9 mouse cellular contexts compared by ENCODE assay signal in the genomic region with DNA sequence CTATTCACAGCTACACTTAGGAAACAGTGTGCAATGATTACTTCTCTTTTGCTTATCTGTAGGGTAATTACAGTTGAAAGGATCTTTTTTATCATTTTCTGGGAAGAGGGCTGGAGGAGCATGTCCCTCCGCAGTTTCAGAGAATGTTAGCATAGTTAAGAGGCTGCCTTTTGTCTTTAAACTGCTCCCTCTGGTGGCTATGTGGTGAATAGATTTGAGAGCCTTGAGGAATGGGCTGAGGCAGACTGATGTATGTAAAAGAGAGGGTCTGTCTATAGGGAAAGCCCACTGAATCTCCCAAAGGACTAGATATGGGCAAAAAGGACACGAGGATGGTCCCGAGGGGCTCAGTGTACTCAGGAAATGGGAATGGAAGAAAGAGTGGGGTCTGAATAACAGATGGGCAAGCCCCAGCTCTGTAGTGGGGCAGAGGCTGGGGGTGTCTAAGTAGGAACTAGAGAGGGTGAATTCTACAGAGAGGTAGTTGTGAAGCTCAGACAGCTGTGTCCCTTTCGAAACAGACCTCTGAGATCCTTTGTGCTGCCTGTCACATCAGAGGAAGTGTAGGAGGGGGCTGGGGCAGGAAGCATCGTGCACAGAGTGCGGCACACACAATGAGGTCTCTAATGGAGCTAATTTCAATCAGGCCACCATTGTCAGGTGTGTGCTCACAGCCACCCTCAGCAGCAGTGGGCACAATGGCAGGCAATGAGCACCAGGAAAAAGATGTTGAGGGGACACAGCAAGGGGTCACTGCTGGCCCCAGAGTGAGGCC.
DNase-seq lines count a peak whose midpoint lies in the region; ATAC-seq and TF ChIP-seq lines count a peak whose summit lies in the region.
"Had no signal": no experiment of that assay in that cellular context is flagged by ENCODE, and none has a peak within 500 bp of the region (broad histone marks: within the 10 kb centered on the region; RNA-seq: fewer than 3 reads in every experiment).

No protein-coding gene starts in this region.

- no peaks in the 10 kb centered on the region for H3K9me3 ChIP-seq in hindbrain, embryonic 13.5 days
- no peaks in the 10 kb centered on the region for H3K9me3 ChIP-seq in midbrain, embryonic 13.5 days
- H3K9me3 ChIP-seq: stomach, embryonic 15.5 days had no signal

- DNase-seq in gastrocnemius, adult 2 months: no peak
- DNase-seq in gastrocnemius, postnatal 36 days: no peak
- peak; percentile 2 to 16 for DNase-seq in CD8-positive naive resting alpha-beta T cell, adult 2 months (ENCODE audit: low read depth in 2 of 2, low spot score in 2 of 2)
- DNase-seq in embryo, embryonic 9.5 days (ENCODE audit: extremely low spot score): peak; percentile 76
- DNase-seq in left cerebral cortex, adult 2 months (ENCODE audit: extremely low spot score in 1 of 2, low spot score in 2 of 2): peak; percentile 36 to 41

- WGBS in hindbrain, embryonic 13.5 days: 33% methylated on average over 6 of the region's 6 CpGs
- WGBS in midbrain, embryonic 13.5 days: 43% methylated on average over 6 of the region's 6 CpGs

- H3K27ac ChIP-seq in gastrocnemius, adult 2 months: no peak overlapping the region
- no peak overlapping the region for H3K27ac ChIP-seq in hindbrain, embryonic 13.5 days
- H3K27ac ChIP-seq in left cerebral cortex, adult 2 months: no peak overlapping the region
- H3K27ac ChIP-seq in midbrain, embryonic 13.5 days: no peak overlapping the region
- H3K27ac ChIP-seq: stomach, embryonic 15.5 days had no signal

- H3K27me3 ChIP-seq in hindbrain, embryonic 13.5 days: no peaks in the 10 kb centered on the region
- H3K27me3 ChIP-seq in midbrain, embryonic 13.5 days: no peaks in the 10 kb centered on the region
- H3K27me3 ChIP-seq: stomach, embryonic 15.5 days had no signal

- no peaks in the 10 kb centered on the region for H3K36me3 ChIP-seq in hindbrain, embryonic 13.5 days
- no peaks in the 10 kb centered on the region for H3K36me3 ChIP-seq in midbrain, embryonic 13.5 days
- H3K36me3 ChIP-seq: stomach, embryonic 15.5 days had no signal

- H3K4me1 ChIP-seq in hindbrain, embryonic 13.5 days (replicated peaks): 0 out of 2 replicates have a peak, but pooled peaks cover 2% of the 10 kb centered on the region
- H3K4me1 ChIP-seq in midbrain, embryonic 13.5 days (replicated peaks): no peaks in the 10 kb centered on the region

- peak; percentile 63; the same call in 1 of the 2 replicates for ATAC-seq in hindbrain, embryonic 13.5 days (ENCODE audit: low FRiP score)
- peak; percentile 73 for ATAC-seq in midbrain, embryonic 13.5 days
- no peak for ATAC-seq in erythroblast, adult 5-6 weeks (replicated peaks; ENCODE audit: low FRiP score, poor library complexity, severe bottlenecking)

- TF ChIP-seq CTCF in gastrocnemius, adult 2 months (IDR thresholded peaks at IDR 0.05): peak; percentile 81
- peak; percentile 82 for TF ChIP-seq CTCF in left cerebral cortex, adult 2 months (IDR thresholded peaks at IDR 0.05)

- intact Hi-C loops in gastrocnemius, adult 2 months (cut with DNase I): loop anchor here (10.0 kb wide), 1 partner anchor 1351 kb away; no protein-coding TSS in a partner anchor
- intact Hi-C loops in gastrocnemius, postnatal 36 days (cut with DNase I): loop anchor here (2.0 to 10.0 kb wide), 2 partner anchors 595 to 1321 kb away; no protein-coding TSS in a partner anchor
- intact Hi-C loops in left cerebral cortex, adult 2 months (cut with DNase I): no loop called here

- H3K4me2 ChIP-seq in hindbrain, embryonic 13.5 days: no peak overlapping the region
- H3K4me2 ChIP-seq in midbrain, embryonic 13.5 days (replicated peaks): no peak overlapping the region
- H3K4me2 ChIP-seq: stomach, embryonic 15.5 days had no signal

- H3K9ac ChIP-seq in hindbrain, embryonic 13.5 days: no peak overlapping the region
- H3K9ac ChIP-seq in midbrain, embryonic 13.5 days (replicated peaks): no peak overlapping the region
- H3K9ac ChIP-seq: stomach, embryonic 15.5 days had no signal

- no peak overlapping the region for H3K4me3 ChIP-seq in gastrocnemius, adult 2 months
- no peak overlapping the region for H3K4me3 ChIP-seq in hindbrain, embryonic 13.5 days
- no peak overlapping the region for H3K4me3 ChIP-seq in left cerebral cortex, adult 2 months
- H3K4me3 ChIP-seq in midbrain, embryonic 13.5 days (replicated peaks): no peak overlapping the region
- H3K4me3 ChIP-seq: stomach, embryonic 15.5 days had no signal

Comparison
In these comparisons a context has a peak if more than half of its experiments do, and no peak if none do; other contexts are left out.
1. DNase-seq: peak in CD8-positive naive resting alpha-beta T cell, adult 2 months (2 of 2), embryo, embryonic 9.5 days (single experiment) and left cerebral cortex, adult 2 months (2 of 2); none in gastrocnemius, adult 2 months (single experiment) and gastrocnemius, postnatal 36 days (0 of 2).